Mouse (Mus musculus) erythroblast, embryonic 14.5 days (primary cell): ENCODE results near the gene Zfp810.

Experiments
- GATA1 ChIP-seq: IDR thresholded peaks from 2 replicates; pipeline ENCODE4 v1.6.1; 2012; ENCODE audit warnings: low read length, inconsistent platforms, mixed read lengths
- TAL1 ChIP-seq: IDR thresholded peaks from 3 replicates; pipeline ENCODE4 v1.6.1; 2012; ENCODE audit warnings: low read length, inconsistent platforms, mixed read lengths

- no peak for TF ChIP-seq GATA1
- no peak for TF ChIP-seq TAL1
These were observed 11.7 kb upstream of the Zfp810 start for GRCm38 (mm10) chr9:22319109-22319508.
